Mouse (Mus musculus): ENCODE data around the gene Ccdc86.

The Ccdc86 gene

DNA sequence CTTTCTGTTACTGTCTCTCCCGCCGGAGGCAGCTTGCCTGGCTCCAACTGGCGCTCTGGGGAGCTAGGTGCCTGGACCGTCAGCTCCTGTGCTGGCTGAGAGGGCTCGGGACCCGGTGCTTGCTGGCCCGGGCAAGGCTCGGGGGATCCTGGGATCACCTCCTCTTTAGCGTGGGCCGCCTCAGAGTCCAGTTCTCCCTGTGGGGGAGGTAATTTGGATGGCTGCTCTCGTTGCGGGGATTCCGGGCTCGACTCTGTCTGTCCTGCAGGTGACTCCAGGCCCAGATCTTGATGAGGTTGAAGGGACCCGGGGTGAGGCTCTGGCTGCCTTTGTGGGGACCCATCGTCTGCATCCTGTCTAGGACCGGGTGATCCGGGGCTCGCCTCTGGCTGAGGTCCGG, 650 bp downstream of the Ccdc86 start:
- DNase-seq, result peak; percentile 26

DNA sequence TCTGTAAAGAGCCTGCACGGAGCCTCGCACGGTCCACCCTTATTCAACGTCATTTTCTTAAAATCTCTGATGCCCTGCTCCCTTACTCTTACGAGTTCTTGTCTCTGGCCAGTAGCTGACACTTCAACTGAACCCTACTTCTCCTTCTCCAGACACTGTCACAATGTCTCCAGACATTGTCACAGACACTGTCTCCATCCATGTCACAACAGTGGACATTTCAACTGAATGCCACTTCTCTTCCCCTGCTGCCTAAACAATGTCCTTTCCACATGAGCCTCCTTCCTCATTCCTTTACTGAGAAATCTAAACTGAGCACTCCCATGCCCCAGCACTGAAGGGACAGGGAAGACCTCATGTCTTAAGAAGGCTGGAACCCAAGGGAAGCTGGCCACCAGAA, 1.8 kb downstream of the Ccdc86 start:
- DNase-seq, result no peak

DNA sequence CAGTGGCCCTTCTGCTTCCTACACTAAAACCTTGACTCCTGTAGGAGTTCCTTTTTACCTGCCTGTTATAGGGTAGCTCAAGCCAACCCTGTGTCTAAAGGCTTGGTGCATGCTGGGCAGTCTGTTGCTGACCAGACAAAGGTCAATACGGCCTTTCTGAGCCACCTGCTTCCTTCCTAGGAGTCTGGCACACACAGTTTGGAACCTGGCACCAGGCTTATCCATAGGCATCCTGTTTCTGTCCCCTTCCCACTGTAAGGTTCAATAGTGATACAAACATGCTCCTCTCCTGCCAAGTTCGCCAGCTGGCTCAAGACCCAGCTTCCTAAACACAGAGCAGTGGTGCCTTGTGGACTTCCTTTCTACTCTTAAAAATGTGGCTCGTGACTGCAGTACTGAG, 2.6 kb downstream of the Ccdc86 start:
- DNase-seq, result no peak

DNA sequence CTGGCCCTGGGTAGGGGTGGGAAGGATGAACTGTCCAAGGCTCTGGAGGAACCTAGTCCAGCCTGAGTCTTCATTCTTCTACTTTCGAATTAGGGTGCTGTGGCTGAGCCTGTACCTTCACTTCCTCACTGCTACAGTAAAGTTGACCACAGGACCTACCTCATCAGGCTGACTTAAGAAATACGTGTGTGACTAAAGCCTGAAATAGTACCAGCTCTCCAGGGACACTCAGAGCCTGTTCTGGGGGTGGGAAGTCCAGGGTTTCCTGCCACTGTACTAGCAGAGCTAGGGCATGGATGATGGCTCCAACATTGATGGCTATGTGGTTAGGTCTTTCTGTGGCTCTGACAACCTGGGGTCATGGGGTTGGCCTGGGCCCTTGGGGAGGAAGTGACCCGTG, 5.1 kb downstream of the Ccdc86 start:
- DNase-seq, result no peak

DNA sequence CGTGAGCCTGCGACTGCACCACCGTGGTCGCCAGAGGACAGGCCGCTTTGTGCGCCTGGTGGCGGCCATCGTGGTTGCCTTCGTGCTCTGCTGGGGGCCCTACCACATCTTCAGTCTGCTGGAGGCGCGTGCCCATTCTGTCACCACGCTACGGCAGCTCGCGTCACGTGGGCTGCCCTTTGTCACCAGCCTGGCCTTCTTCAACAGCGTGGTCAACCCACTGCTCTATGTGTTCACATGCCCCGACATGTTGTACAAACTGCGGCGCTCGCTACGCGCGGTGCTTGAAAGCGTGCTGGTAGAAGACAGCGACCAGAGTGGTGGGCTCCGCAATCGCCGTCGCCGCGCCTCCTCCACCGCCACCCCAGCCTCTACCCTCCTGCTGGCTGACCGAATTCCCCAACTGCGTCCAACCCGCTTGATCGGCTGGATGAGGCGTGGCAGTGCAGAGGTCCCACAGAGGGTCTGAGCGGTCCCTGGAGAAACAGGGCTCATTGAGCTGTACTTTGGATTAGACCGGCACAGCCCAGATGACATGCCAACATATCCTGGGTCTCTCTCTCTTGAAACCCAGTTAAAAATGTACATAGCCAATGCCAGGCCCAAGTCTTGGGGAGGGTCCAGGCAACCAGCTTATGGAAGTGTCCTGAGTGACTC, 8.1 kb downstream of the Ccdc86 start:
- DNase-seq, result peak; percentile 30

DNA sequence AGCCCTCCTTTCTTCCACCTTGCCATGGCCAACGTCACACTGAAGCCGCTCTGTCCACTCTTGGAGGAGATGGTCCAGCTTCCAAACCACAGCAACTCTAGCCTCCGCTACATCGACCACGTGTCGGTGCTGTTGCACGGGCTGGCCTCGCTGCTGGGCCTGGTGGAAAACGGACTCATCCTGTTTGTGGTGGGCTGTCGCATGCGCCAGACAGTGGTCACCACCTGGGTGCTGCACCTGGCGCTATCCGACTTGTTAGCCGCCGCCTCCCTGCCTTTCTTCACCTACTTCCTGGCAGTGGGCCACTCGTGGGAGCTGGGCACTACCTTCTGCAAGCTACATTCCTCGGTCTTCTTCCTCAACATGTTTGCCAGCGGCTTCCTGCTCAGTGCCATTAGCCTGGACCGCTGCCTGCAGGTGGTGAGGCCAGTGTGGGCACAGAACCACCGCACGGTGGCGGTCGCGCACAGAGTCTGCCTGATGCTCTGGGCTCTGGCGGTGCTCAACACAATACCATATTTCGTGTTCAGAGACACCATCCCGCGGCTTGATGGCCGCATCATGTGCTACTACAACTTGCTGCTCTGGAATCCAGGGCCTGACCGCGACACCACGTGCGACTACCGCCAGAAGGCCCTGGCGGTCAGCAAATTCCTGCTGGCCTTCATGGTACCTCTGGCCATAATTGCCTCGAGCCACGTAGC, 8.8 kb downstream of the Ccdc86 start:
- peak; percentile 83 for DNase-seq

DNA sequence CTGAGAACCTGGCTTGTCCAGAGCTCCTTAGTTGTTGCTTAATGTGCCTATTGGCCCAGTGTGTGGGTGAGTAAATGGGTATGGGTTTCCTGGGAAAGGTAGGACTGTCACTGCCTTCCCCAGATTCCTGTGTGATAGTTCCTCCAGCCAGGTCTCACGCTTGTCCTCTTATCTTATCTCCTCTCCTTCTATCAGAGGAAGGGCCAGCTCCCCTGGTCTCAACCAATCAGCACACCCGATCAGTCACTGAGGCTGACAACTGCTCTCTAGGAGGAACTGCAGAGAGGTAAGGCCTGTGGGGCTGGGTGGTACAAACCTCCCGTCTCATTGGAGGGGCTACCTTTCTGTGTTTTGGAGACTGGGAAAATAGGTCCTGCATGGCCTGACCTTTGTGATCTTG, 10.3 kb downstream of the Ccdc86 start:
- no peak for DNase-seq

DNA sequence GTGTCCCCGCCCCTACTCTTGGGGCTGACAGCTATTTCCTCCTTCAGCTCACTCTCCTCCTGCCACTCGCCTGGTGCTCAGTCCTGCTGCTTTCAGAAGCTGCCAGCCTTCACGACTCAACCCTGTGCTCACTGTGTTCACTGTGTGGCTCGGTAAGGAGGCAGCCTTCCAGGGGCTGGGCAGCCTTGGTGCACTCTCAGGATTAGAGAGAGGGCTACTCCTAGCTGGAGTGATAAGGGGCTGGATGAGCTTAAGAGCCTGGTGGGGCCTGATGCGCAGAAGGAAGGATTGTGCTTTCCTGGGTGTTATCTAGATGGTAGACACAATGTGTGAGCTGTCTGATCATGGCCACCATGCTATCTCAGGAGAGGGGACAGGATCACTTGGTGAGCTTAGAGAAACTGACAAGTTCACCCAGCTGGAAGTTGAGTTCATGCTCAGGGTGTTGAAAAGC, 11.9 kb downstream of the Ccdc86 start, which contains the start of gene Ptgdr2:
Ptgdr2 (plus strand) TSS at position 51 of the 454 bp plus-strand sequence.
- no peak for DNase-seq

DNA sequence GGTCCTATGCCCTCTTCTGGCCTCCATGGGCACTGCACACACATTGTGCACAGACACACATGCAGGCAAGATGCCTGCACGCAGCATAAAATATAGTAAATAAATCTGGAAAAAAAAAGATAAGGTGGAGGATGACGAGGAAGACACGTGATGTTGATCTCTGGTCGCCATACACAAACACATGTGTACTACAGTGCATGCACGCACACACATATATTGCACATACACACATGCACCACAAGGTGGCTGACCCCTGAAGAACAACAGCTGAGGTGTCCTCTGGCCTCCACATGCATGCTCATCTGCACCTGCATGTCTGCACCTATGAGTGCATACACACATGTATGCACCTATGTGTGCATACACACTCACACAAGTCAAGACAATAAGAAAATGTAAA, 13.0 kb downstream of the Ccdc86 start:
- no peak for DNase-seq

DNA sequence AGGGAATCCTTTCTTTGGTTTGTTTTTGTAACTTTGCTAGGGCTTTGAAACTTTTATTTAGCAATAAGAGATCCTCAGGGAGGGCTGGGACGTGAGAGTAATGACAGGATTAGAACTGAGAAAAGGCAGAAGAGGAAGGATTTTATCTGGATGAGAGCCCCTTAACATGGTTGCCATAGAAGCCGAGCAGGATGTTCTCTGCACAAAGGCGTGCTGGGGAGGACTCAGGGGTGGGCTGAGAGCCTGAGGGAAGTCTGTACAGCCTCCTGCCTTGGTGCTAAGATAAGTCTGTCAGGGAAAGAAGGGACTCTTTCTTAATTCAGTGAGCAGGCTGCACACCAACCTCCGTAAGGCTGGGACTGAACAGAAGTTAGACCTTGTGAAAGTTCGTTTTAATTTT, 14.0 kb downstream of the Ccdc86 start:
- no peak for DNase-seq

DNA sequence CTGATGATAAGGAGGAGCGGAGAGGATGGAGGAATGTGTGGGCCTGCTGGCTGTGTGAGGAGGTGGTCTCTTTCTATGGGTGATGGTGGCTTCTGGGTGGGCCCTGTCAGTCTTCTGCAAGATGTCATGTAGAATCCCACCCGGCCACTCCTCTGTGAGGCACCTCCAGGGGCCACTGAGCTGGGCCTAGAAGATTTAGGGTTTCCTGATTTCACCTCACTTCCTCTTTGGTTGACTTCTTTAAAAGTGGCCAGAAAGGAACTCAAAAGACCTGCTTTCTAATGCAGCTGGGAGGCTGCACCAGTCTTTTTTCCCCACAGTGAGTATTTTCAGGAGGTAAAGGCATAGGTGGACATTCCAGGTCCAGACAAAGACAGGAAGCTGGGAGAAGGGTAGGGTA, 18.4 kb downstream of the Ccdc86 start:
- DNase-seq, result no peak

DNA sequence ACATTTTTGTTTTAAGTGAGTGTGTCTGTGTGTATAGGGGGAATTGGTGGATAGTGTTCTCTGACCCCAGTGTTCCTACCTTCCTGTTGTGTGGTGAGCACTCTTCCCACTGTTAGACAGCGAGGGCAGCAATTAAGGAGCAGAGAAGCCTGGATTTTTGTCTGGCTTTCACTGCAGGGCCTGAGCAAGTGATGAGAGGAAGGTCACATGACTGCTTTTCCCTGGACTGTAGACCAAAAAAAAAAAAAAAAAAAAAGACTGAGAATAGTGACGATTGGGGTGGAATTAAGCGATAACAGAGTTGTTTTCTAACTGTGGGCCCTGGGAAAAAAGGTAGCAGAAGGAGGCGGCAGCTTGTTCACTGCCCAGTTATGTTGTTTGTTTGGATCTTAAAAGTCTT, 22.4 kb downstream of the Ccdc86 start:
- DNase-seq, result no peak

DNA sequence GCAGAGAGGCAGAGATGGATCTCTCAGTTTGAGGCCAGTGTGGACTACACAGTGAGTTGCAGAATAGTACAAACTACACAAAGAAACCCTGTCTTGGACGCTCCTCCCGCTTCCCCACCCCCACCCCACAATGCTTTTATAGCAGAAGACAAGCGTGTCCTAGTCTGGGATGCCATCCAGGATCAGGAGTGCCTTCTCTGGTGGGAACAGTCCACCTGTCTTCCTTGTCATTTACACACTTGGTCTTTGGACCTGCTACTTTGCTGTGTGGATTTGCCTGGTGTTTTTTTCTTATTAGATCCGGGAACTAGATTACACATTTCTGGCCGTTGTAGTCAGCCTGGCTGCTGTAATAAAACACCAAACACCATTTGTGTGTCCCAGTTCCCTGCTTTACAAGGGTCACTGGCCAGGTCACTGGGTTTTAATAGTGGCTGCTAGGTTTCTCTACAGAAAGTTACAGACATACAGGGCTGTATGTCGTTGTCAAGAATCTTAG, 22.9 kb downstream of the Ccdc86 start:
- DNase-seq, result peak; percentile 35

DNA sequence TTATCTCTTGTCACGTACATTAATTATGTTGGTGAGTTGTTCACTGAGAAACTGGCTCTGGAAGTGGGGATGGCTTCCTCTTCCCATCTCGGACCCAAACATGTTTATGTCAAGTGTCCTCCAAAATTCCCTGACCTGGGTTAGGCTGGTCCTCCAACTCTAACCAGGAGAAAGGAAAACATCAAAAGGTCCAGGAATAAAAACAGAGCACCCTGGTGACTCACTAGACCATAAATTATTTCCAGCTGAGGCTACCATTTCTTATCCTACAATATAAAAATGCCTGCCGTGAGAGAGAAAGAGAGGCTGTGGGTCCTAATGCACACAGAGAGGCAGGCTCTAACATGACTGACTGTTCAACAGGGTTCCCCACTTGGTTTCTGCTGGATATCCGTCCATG, 24.8 kb downstream of the Ccdc86 start:
- DNase-seq, result no peak

DNA sequence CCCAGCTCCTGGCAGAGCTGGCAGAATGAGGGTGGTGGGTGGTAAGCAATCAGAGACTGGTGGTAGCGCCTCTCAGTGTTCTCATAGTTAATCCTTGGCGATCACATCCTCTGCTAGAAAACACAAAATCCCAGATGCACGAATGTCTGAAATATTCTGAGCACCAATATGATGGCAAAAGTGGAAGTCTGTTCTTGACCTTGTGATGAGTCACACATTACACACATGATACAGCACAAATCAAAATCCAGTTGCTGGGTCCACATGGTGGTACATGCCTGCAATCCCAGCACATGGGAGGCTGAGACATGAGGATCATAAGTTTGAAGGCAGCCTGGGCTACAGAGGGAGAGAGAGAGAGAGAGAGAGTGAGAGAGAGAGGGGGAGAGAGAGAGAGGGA, 28.0 kb downstream of the Ccdc86 start:
- DNase-seq, result no peak

DNA sequence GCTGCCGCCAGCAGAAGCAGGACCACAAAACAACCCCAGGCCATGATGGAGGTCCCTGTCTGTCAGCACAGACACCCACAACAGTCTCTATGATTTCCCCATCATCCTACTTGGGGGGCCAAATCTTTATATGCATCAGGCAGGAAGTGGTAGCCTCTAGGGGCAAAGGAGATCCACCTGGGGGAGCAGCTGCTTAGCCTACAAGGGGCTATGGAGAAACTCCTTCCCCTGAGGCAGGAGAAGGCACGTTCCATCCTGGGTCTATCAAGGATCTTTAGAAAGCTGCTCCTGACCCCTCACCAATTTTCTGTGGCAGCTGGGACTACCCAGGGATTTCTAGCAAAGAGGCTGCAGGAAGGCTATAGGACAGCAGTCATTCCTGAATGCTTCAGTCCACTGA, 28.5 kb downstream of the Ccdc86 start, which contains the start of gene Zp1:
Zp1 (minus strand) TSS at position 101 of the 400 bp plus-strand sequence.
- DNase-seq, result no peak

DNA sequence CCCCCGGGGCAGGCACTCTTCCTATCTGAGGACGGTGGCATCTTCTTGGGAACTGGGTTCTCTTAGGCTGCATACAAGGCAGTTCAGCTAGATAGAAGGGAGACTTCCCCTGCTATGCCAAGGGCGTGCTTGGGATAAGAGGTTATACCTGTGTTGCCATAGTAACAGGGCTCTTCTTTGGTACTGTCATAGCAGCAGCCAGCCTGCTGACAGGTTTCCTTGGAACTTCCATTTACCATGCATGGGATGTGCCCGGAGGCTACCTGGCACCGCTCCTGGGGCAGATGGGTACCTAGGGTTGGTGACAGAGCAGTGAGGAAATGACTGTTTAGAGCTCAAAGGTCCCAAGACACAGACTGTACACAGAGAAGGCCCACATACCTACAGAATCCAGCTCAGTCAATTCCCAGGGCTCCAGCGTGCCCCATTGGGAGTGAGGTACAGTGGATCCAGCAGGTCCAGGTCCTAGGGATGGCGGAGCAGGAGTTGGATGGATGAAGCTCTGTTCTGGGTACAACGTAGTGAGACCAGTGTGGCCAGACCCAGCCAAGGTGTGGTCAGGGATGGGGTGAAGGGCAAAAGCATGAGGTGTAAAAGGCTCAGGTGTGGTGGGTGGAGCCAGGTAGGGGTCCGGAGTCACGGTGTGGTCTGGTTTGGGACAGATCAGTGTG, 30.6 kb downstream of the Ccdc86 start:
- no peak for DNase-seq

DNA sequence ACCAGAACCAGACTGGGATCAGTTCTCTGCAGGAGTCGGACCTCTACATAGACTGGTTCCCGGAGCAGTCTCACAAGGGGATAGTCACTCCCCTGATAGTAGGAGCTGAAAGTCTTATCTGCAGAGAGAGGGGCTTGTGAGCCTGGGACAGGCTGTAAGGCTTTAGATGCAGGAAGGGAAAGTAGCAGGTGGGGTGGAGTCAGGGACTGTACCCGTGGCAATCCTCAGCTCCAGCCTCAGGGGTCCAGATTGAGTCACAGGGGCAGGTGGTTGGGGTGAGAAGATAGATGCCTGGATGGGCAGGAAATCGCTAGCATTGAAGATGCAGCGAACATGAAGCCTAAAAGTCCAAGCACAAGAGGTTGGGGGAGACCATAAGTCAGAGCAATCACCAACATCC, 32.6 kb downstream of the Ccdc86 start:
- DNase-seq, result no peak

DNA sequence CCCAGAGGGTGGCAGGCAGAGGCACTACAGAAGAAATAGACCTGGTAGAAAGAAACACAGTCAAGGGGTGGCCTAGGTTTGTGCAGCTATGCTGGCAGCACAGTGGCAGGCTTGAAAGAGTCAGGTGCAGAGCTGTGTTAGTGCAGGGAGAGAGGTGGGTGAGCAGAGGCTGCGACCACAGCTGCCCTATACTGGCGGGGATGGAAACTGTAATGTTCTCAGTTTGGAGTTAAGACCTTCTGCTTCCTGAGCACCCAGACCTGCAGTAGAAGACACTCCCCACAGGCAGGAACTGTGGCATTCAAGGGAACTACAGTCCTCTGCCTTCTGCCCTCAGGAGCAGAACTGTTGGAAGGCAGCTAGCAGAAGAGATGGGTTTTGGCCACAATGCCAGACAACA, 34.2 kb downstream of the Ccdc86 start:
- DNase-seq, result no peak

DNA sequence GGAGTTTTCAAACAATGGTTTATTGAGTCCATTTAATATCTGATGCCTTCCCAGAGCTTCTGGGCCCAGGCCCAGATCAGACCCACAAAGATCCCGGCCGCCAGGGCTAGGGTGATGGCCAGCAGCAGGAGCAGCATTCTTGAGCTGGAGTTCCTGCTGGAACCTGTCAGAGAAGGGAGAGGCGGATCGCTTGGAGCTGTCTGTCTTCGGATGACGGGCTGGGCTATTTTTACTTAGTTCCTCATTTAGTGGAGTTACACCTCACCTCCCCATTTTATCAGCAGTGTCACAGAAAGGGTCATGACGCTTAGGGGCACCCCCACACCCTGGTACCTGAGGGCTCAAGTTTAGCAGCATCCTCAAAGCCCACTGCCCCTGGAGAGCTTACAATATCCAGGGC, 34.8 kb downstream of the Ccdc86 start:
- DNase-seq, result no peak

DNA sequence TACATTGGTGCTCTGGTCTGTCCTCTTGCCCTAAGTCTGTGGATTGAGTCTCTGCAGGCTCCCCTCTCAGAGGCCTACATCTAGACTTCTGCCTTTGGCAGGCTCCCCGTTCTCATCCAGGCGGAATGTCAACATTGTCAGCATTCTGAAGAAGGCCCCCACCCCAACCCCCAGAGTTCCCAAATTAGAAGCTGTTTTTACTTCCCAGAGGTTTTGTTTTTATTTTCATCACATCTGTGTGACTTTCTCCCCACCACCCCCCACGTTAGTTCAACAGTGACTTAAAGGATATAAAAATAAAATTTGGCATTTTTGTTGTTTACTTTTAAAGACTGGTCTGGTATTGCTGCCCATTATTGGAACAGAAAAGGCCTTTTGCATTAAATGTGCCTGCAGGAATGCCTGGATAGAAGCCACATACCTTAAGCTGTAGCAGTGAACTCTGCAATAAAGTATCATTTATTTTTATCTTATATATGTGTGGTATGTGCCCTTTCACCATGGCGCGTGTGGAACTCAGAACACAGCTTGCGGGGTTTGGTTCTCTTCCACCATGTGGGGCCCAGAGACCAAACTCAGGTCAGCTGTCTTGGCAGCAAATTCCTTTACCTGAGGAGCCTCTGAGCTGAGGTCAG, 39.9 kb downstream of the Ccdc86 start:
- DNase-seq, result peak; percentile 41

DNA sequence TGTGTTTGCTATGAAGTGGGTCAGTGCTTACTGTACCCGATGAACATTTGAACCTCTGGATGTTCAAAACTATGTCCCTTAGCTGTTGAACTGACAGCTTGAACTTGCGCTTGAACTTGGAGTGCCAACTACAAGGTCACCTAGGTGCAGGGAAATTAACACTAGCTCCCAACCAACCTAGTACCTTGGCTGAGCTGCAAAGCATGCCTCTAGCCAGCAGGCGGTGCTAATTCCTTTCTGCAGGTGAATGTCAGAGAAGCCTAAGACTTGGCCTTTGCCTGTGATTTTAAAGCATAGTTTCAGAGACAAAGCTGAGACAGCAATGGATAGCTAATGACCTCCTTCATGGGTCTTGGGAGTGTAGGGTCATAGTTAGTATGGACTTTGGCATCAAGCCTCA, 41.2 kb downstream of the Ccdc86 start:
- DNase-seq, result peak; percentile 77

DNA sequence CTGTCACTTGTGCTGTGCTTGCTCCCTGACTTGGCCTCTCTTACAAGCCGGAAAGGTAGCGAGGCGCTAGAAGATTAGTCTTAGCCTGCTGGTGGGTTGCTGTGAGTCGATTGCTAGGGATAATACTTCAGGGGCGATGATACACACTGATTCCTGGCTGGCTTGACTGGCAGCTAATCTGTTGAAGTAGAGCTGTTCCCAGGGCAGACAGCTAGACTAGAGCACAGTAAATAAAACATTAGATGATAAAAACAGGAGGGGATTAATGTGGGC, 43.4 kb downstream of the Ccdc86 start:
- DNase-seq, result no peak

All from kidney, postnatal 10 days (tissue).